Mouse (Mus musculus): Measurements from ENCODE around the gene Rnpep.
A peak's percentile ranks its signal among the peaks of the same experiment; 100 is the strongest.
"Not testable (repeated sequence)": the region's sequence is repeated elsewhere in the genome, so short reads cannot be mapped to it uniquely, and the experiment has no call there.

Rnpep gene

GRCm38 (mm10) chr1:135258380-135259127 lies 25.3 kb downstream of the Rnpep start, which contains the start of gene Elf3:
Gene Elf3, minus strand, starts transcription at chr1:135258568.
- no peak for DNase-seq (ENCODE audit: low read depth)

GRCm38 (mm10) chr1:135256299-135256698 lies 27.6 kb downstream of the Rnpep start:
- DNase-seq (ENCODE audit: low read depth): no peak

GRCm38 (mm10) chr1:135252854-135253253 lies 31.0 kb downstream of the Rnpep start:
- DNase-seq (ENCODE audit: low read depth): no peak

- no peak for DNase-seq (ENCODE audit: low read depth)
Observed at GRCm38 (mm10) chr1:135251405-135251804, 32.5 kb downstream of the Rnpep start.

- peak; percentile 65 for DNase-seq (ENCODE audit: low read depth)
Observed at GRCm38 (mm10) chr1:135250706-135251105, 33.2 kb downstream of the Rnpep start.

GRCm38 (mm10) chr1:135248434-135248850 lies 35.4 kb downstream of the Rnpep start:
- DNase-seq (ENCODE audit: low read depth): no peak

- no peak for DNase-seq (ENCODE audit: low read depth)
Observed at GRCm38 (mm10) chr1:135244014-135244413, 39.9 kb downstream of the Rnpep start.

- DNase-seq (ENCODE audit: low read depth): not testable (repeated sequence)
Observed at GRCm38 (mm10) chr1:135240206-135240605, 43.7 kb downstream of the Rnpep start.

GRCm38 (mm10) chr1:135237131-135237851 lies 46.6 kb downstream of the Rnpep start:
- DNase-seq (ENCODE audit: low read depth): no peak

GRCm38 (mm10) chr1:135234771-135235170 lies 49.1 kb downstream of the Rnpep start:
- no peak for DNase-seq (ENCODE audit: low read depth)

- no peak for DNase-seq (ENCODE audit: low read depth)
Observed at GRCm38 (mm10) chr1:135233961-135234360, 49.9 kb downstream of the Rnpep start.

GRCm38 (mm10) chr1:135231878-135232277 lies 52.0 kb downstream of the Rnpep start:
- DNase-seq (ENCODE audit: low read depth): not testable (repeated sequence)

- no peak for DNase-seq (ENCODE audit: low read depth)
Observed at GRCm38 (mm10) chr1:135227339-135227950, 56.4 kb downstream of the Rnpep start.

GRCm38 (mm10) chr1:135224981-135225604 lies 58.8 kb downstream of the Rnpep start:
- no peak for DNase-seq (ENCODE audit: low read depth)

GRCm38 (mm10) chr1:135224147-135224546 lies 59.7 kb downstream of the Rnpep start:
- DNase-seq (ENCODE audit: low read depth): no peak

- DNase-seq (ENCODE audit: low read depth): no peak
Observed at GRCm38 (mm10) chr1:135217607-135218233, 66.2 kb downstream of the Rnpep start.

- DNase-seq (ENCODE audit: low read depth): no peak
Observed at GRCm38 (mm10) chr1:135213772-135214640, 69.9 kb downstream of the Rnpep start.
